Mouse (Mus musculus) granulocyte monocyte progenitor cell, adult 5-6 weeks (primary cell): ENCODE results near the gene Tns2. TPM values are rescaled to one million over a fixed set of nuclear protein-coding genes. Genes with fewer than 3 reads are reported as not detected.

Experiments
- ATAC-seq: replicated peaks from 2 replicates; pipeline ENCODE4 v1.8.0; 2016; ENCODE audit warnings: mild to moderate bottlenecking, moderate TSS enrichment, inconsistent platforms; ENCODE audit not compliant: poor library complexity, severe bottlenecking
- total RNA-seq, 2 experiments: library from RNA; stranded (forward) in 1 of 2; stranded (reverse) in 1 of 2; fragments of 200-712, 200-1000 nt in 1 of 2; fragments of >200 nt in 1 of 2; fragmentation: Nextera tagmentation in 1 of 2; gene quantifications; 2 replicates each; pipeline ENCODE4 v1.2.3; 2014 to 2017

The Tns2 gene
- total RNA-seq, 2 experiments from 2014 or later = not detected

DNA sequence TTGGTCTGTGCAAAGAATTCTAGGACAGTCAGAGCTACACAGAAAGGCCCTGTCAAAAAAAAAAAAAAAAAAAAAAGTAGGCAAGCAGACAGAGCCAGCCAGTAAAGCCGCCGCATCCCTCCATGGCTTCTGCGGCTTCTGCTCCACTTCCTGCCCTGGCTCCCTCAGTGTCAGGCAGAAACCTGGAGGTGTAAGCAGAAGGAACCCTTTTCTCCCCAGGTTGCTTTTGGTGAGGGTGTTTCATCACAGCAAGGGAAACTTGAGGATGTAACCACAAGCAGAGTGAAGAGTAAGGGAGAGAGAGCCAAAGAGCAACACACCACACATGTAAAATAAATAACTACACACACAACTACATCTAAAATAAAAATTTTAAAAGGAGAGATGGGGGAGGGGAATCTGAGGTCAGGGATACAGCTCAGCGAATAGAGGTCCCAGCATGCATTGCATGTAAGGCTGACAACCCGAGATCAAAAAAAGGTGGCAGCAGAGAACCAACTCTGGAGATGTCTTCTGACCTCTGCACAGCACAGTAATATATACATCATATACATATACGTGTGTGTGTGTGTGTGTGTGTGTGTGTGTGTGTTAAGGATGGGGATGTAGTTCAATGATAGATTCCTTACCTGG is 65.4 kb downstream of the Tns2 start:
- ATAC-seq = peak; percentile 83

Other genes starting within 250 kb of the Tns2 start
- not detected in 2 replicates for gene Krt1, start 249.6 kb upstream of the Tns2 start, total RNA-seq (2014; fragmentation: Nextera tagmentation)
- gene Krt1, start 249.6 kb upstream of the Tns2 start, total RNA-seq (2017) = not detected in 2 replicates
- gene Krt77, start 230.7 kb upstream of the Tns2 start, total RNA-seq (2014; fragmentation: Nextera tagmentation) = not detected in 2 replicates
- not detected in 2 replicates for gene Krt77, start 230.7 kb upstream of the Tns2 start, total RNA-seq (2017)
- gene Krt76, start 207.5 kb upstream of the Tns2 start, total RNA-seq (2014; fragmentation: Nextera tagmentation) = not detected in 2 replicates
- not detected in 2 replicates for gene Krt76, start 207.5 kb upstream of the Tns2 start, total RNA-seq (2017)
- gene Krt4, start 175.7 kb upstream of the Tns2 start, total RNA-seq (2014; fragmentation: Nextera tagmentation) = not detected in 2 replicates
- gene Krt4, start 175.7 kb upstream of the Tns2 start, total RNA-seq (2017) = not detected in 2 replicates
- not detected in 2 replicates for gene Krt79, start 160.1 kb upstream of the Tns2 start, total RNA-seq (2014; fragmentation: Nextera tagmentation)
- not detected in 2 replicates for gene Krt79, start 160.1 kb upstream of the Tns2 start, total RNA-seq (2017)
- not detected in 2 replicates for gene Krt78, start 146.1 kb upstream of the Tns2 start, total RNA-seq (2014; fragmentation: Nextera tagmentation)
- gene Krt78, start 146.1 kb upstream of the Tns2 start, total RNA-seq (2017) = not detected in 2 replicates
- gene Krt8, start 95.9 kb upstream of the Tns2 start, total RNA-seq (2014; fragmentation: Nextera tagmentation) = 0.30 TPM in 1 of 2 replicates, not detected in the other
- gene Krt8, start 95.9 kb upstream of the Tns2 start, total RNA-seq (2017) = 0.31 and 0.60 TPM in 2 replicates
- gene Krt18, start 72.2 kb upstream of the Tns2 start, total RNA-seq (2014; fragmentation: Nextera tagmentation) = 11.4 and 20.2 TPM in 2 replicates
- 12.4 and 24.9 TPM in 2 replicates for gene Krt18, start 72.2 kb upstream of the Tns2 start, total RNA-seq (2017)
- 244 and 264 TPM in 2 replicates for gene Eif4b, start 26.6 kb upstream of the Tns2 start, total RNA-seq (2014; fragmentation: Nextera tagmentation)
- 450 TPM in 2 replicates for gene Eif4b, start 26.6 kb upstream of the Tns2 start, total RNA-seq (2017)
- gene Spryd3, start 35.8 kb downstream of the Tns2 start, total RNA-seq (2014; fragmentation: Nextera tagmentation) = 10.9 and 12.6 TPM in 2 replicates
- 13.2 and 24.2 TPM in 2 replicates for gene Spryd3, start 35.8 kb downstream of the Tns2 start, total RNA-seq (2017)
- not detected in 2 replicates for gene Igfbp6, start 43.9 kb downstream of the Tns2 start, total RNA-seq (2014; fragmentation: Nextera tagmentation)
- gene Igfbp6, start 43.9 kb downstream of the Tns2 start, total RNA-seq (2017) = not detected in 2 replicates
- 0.85 and 0.97 TPM in 2 replicates for gene Soat2, start 50.1 kb downstream of the Tns2 start, total RNA-seq (2014; fragmentation: Nextera tagmentation)
- gene Soat2, start 50.1 kb downstream of the Tns2 start, total RNA-seq (2017) = 0.15 and 0.56 TPM in 2 replicates
- 48.7 and 68.9 TPM in 2 replicates for gene Zfp740, start 102.8 kb downstream of the Tns2 start, total RNA-seq (2014; fragmentation: Nextera tagmentation)
- 23.8 and 27.8 TPM in 2 replicates for gene Zfp740, start 102.8 kb downstream of the Tns2 start, total RNA-seq (2017)
- gene Csad, start 104.3 kb downstream of the Tns2 start, total RNA-seq (2014; fragmentation: Nextera tagmentation) = 17.0 and 18.1 TPM in 2 replicates
- 7.5 and 23.4 TPM in 2 replicates for gene Csad, start 104.3 kb downstream of the Tns2 start, total RNA-seq (2017)
- gene Itgb7, start 131.5 kb downstream of the Tns2 start, total RNA-seq (2014; fragmentation: Nextera tagmentation) = 7.4 and 42.7 TPM in 2 replicates
- gene Itgb7, start 131.5 kb downstream of the Tns2 start, total RNA-seq (2017) = 15.2 and 31.6 TPM in 2 replicates
- 7.5 and 11.5 TPM in 2 replicates for gene Rarg, start 157.1 kb downstream of the Tns2 start, total RNA-seq (2014; fragmentation: Nextera tagmentation)
- gene Rarg, start 157.1 kb downstream of the Tns2 start, total RNA-seq (2017) = 2.0 and 3.4 TPM in 2 replicates
- gene Gm9918, start 170.2 kb downstream of the Tns2 start, total RNA-seq (2014; fragmentation: Nextera tagmentation) = not detected in 2 replicates
- not detected in 2 replicates for gene Gm9918, start 170.2 kb downstream of the Tns2 start, total RNA-seq (2017)
- gene Mfsd5, start 179.0 kb downstream of the Tns2 start, total RNA-seq (2014; fragmentation: Nextera tagmentation) = 20.0 and 39.8 TPM in 2 replicates
- gene Mfsd5, start 179.0 kb downstream of the Tns2 start, total RNA-seq (2017) = 16.1 and 29.4 TPM in 2 replicates
- 20.8 and 21.7 TPM in 2 replicates for gene Espl1, start 195.9 kb downstream of the Tns2 start, total RNA-seq (2014; fragmentation: Nextera tagmentation)
- gene Espl1, start 195.9 kb downstream of the Tns2 start, total RNA-seq (2017) = 30.4 and 50.0 TPM in 2 replicates
- gene Pfdn5, start 225.7 kb downstream of the Tns2 start, total RNA-seq (2014; fragmentation: Nextera tagmentation) = 299 and 314 TPM in 2 replicates
- gene Pfdn5, start 225.7 kb downstream of the Tns2 start, total RNA-seq (2017) = 366 and 404 TPM in 2 replicates
- gene Myg1, start 231.3 kb downstream of the Tns2 start, total RNA-seq (2014; fragmentation: Nextera tagmentation) = 63.3 and 88.7 TPM in 2 replicates
- gene Myg1, start 231.3 kb downstream of the Tns2 start, total RNA-seq (2017) = 55.1 and 59.9 TPM in 2 replicates